Mouse (Mus musculus) E14TG2a.4 (cell line): ENCODE data around the gene Dexi.

Experiments used
- CTCF ChIP-seq: conservative IDR thresholded peaks from 2 replicates; pipeline ENCODE4 v1.5.1; 2014; ENCODE audit warnings: low read length
- NANOG ChIP-seq: IDR thresholded peaks from 2 replicates; pipeline ENCODE4 v1.6.1; 2014; ENCODE audit warnings: borderline replicate concordance, low read length, mixed read lengths

- TF ChIP-seq CTCF (no peak), NANOG (no peak)
Observed at GRCm38 (mm10) chr16:10501865-10502264, 41.0 kb downstream of the Dexi start.
